Mouse (Mus musculus): ENCODE measurements at regions not wholly inside any gene's neighbourhood (a gene's known extent, or its start where the extent isn't known, plus 50 kb on each side); places are given as distances from the start of the nearest gene placed in this dataset.

DNA sequence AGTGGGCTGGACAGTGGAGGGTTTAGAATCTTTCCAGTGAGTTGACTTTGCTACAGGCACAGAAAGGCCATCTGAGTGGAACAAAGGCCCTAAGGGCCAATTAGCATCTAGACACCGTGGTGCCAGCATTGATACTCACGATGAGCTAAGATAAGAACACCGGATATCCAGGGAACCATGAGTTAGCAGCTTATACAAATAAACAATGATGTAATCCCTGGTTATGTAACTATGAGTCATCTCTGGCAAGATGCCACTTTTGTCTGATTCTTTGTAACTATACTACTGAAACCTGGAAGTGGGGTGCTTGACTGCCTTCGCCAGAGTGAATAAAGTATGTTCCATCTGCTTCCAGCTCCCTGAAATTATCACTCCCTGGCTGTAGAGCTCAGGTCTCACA lies 147.3 kb upstream of the Trim24 start:
- TF ChIP-seq EP300 (IDR thresholded peaks at IDR 0.05; ENCODE audit: insufficient read depth, low read depth, low read length) (peak; percentile 52; the same call in 1 of the 2 replicates), POLR2A (IDR thresholded peaks at IDR 0.05; ENCODE audit: insufficient read depth, low read depth, low read length) (no peak), CTCF (IDR thresholded peaks at IDR 0.05) (no peak)
